Mouse (Mus musculus) testis, adult 2 months (tissue): ENCODE measurements around the gene Egfl8.

ENCODE experiments used
- CTCF ChIP-seq: fragments of 200-500 bp; IDR thresholded peaks from 2 replicates; pipeline ENCODE4 v1.5.1; 2012; ENCODE audit warnings: low read depth, mild to moderate bottlenecking, inconsistent platforms, low read length, moderate library complexity; ENCODE audit not compliant: control insufficient read depth, insufficient read depth, insufficient replicate concordance
- POLR2A ChIP-seq: fragments of 200-500 bp; IDR thresholded peaks from 2 replicates; pipeline ENCODE4 v1.6.1; 2012; ENCODE audit warnings: low read depth, mild to moderate bottlenecking, inconsistent platforms, low read length, moderate library complexity; ENCODE audit not compliant: control insufficient read depth

DNA sequence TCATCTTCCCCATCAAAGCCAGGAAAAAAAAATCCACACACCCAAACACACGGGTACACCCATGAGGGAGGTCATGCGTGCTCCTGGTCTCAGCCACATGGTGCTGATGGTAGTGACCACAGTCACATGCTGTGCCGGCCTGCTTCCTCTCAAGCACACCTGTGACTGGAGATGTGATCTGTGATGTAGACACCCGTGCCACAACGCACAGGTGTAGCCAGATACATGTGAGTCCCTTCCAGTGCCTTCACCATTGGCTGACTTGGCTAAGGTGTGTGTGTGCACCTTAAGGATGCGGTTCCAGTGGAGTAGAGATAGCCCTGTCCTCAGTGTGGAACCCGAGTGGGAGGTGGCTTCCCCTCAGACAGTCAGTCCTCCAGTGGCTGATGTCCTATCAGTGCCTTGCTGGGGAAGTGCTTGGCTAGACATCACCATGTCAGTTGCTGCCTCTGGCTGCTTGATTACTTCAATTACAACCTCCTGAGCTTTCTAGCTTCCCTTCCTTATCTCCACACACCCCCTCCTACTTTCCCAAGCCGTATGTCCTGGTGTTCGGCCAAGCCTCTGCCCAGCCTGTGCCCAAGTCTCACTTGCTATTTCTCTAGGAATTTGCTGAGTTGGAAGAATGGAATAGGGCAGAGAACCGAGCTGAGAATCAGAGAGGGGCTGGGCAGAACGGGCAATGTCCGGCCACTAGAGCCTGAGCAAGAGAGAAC, 43.6 kb upstream of the Egfl8 start:
- no peak for TF ChIP-seq POLR2A
- no peak for TF ChIP-seq CTCF
